Mouse (Mus musculus) stomach, postnatal 0 days (tissue): Measurements from ENCODE around the gene Fto. TPM values are rescaled to one million over a fixed set of nuclear protein-coding genes. Genes with fewer than 3 reads are reported as not detected.
A peak's percentile ranks its signal among the peaks of the same experiment; 100 is the strongest.

Experiments used
- ATAC-seq: fragments of 200-750 bp; cut with Nextera tagmentation; 2 replicates; pipeline ENCODE4 v1.8.0; 2017; ENCODE audit not compliant: low FRiP score, low TSS enrichment
- DNase-seq: peaks from one replicate; pipeline ENCODE4 v3.0.0-alpha.2; 2016; ENCODE audit warnings: low spot score
- H3K27ac ChIP-seq: fragments of 300-500 bp; sonication (generic); replicated peaks from 2 replicates; pipeline ENCODE4 v1.5.1; 2014; ENCODE audit warnings: mild to moderate bottlenecking, control low read depth
- H3K27me3 ChIP-seq: fragments of 300-500 bp; sonication (generic); 2 replicates; pipeline ENCODE4 v1.6.1; 2014; ENCODE audit warnings: low read length; ENCODE audit not compliant: control insufficient read depth, insufficient read depth
- H3K36me3 ChIP-seq: fragments of 300-500 bp; sonication (generic); 2 replicates; pipeline ENCODE4 v1.6.1; 2014; ENCODE audit warnings: low read length, mixed read lengths; ENCODE audit not compliant: control insufficient read depth, insufficient read depth
- H3K4me1 ChIP-seq: fragments of 300-500 bp; sonication (generic); replicated peaks from 2 replicates; pipeline ENCODE4 v1.6.1; 2014; ENCODE audit warnings: antibody characterized with exemption; ENCODE audit not compliant: control insufficient read depth, insufficient read depth
- H3K4me2 ChIP-seq: fragments of 300-500 bp; sonication (generic); replicated peaks from 2 replicates; pipeline ENCODE4 v1.6.1; 2014; ENCODE audit warnings: low read depth, mild to moderate bottlenecking, control low read depth, moderate library complexity
- H3K4me3 ChIP-seq: fragments of 300-500 bp; sonication (generic); 2 replicates; pipeline ENCODE4 v1.5.1; 2014; ENCODE audit warnings: low read depth, low read length, control low read depth
- H3K9ac ChIP-seq: fragments of 300-500 bp; sonication (generic); 2 replicates; pipeline ENCODE4 v1.6.1; 2014; ENCODE audit warnings: mild to moderate bottlenecking, low read length, control low read depth, mixed read lengths
- H3K9me3 ChIP-seq: fragments of 300-500 bp; sonication (generic); 2 replicates; pipeline ENCODE4 v1.6.1; 2016; ENCODE audit warnings: low read length; ENCODE audit not compliant: control insufficient read depth
- CTCF ChIP-seq: IDR thresholded peaks from 2 replicates; pipeline ENCODE4 v1.5.1; 2016; ENCODE audit warnings: antibody characterized with exemption, low read depth, mild to moderate bottlenecking, moderate library complexity
- EP300 ChIP-seq: optimal IDR thresholded peaks from 2 replicates; pipeline ENCODE3; 2016; ENCODE audit warnings: antibody characterized with exemption
- WGBS: fragments of 180-500 bp; shearing (Covaris S2); extraction: QIAGEN DNeasy Blood & Tissue Kit; methylation state at CpG from one replicate; pipeline ENCODE4 v1.1.7; 2014; 5-methylcytosine and 5-hydroxymethylcytosine counted together
- polyA plus RNA-seq: library from polyadenylated mRNA; unstranded; fragments of >200 nt; fragmentation: Nextera tagmentation; extraction: Ambion mirVana; gene quantifications from 2 replicates; pipeline ENCODE4 v1.2.1, GENCODE M21; 2015

The Fto gene
- polyA plus RNA-seq, 1 experiment from 2014 or later, result 25.7 TPM

DNA sequence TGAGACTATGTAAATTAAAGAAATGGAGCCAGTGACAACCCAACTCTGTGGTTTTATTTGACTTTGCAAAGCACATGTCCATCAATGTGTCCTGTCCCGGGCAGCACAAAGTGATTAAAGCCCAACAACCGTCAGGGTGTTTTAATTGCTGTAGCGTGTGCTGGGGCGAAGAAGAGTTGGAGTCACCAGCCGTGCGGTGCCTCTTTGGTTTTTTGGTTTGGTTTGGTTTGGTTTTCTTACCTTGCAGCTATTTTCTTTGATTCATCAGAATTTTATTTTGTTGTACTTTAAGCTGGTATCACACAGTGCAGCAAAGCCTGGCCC lies 263.6 kb downstream of the Fto start:
- Histone ChIP-seq H3K4me3 (no peak overlapping the region), H3K4me1 (no peaks in the 10 kb centered on the region; the same call in 1 of the 2 replicates), H3K27ac (no peak overlapping the region), H3K27me3 (no peaks in the 10 kb centered on the region), H3K9me3 (no peaks in the 10 kb centered on the region), H3K4me2 (no peak overlapping the region), H3K9ac (no peak overlapping the region), H3K36me3 (no peaks in the 10 kb centered on the region)
- WGBS, result 74% methylated on average over 6 of the region's 6 CpGs
- DNase-seq, result no peak
- no peak for ATAC-seq
- TF ChIP-seq EP300, result no peak
- TF ChIP-seq CTCF, result no peak

DNA sequence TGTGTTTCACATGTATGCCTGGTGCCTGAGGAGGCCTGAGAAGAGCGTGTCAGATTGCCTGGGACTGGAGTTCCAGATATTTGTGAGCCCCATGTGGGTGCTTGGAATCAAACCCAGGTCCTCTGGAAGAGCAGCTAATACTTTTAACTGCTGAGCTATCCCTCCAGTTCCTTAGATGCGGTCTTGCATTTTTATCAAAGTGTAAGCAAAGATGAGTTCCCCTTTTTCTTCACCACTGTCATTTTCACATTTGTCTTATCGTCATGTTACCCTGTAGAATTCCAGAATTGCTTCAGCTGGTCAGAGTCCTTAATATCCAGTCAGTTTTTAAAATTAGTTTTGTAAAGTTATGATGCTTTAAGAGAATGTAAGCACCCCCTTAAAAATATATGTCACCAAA lies 264.3 kb downstream of the Fto start:
- no peak overlapping the region for H3K4me2 ChIP-seq
- WGBS, result 91% methylated on average over 3 of the region's 3 CpGs
- DNase-seq, result no peak
- H3K9me3 ChIP-seq, result no peaks in the 10 kb centered on the region
- no peak for ATAC-seq
- no peaks in the 10 kb centered on the region for H3K36me3 ChIP-seq
- H3K4me3 ChIP-seq, result no peak overlapping the region
- no peaks in the 10 kb centered on the region for H3K4me1 ChIP-seq
- H3K27me3 ChIP-seq, result no peaks in the 10 kb centered on the region
- H3K9ac ChIP-seq, result no peak overlapping the region
- no peak overlapping the region for H3K27ac ChIP-seq
- TF ChIP-seq EP300 (no peak), CTCF (no peak)

DNA sequence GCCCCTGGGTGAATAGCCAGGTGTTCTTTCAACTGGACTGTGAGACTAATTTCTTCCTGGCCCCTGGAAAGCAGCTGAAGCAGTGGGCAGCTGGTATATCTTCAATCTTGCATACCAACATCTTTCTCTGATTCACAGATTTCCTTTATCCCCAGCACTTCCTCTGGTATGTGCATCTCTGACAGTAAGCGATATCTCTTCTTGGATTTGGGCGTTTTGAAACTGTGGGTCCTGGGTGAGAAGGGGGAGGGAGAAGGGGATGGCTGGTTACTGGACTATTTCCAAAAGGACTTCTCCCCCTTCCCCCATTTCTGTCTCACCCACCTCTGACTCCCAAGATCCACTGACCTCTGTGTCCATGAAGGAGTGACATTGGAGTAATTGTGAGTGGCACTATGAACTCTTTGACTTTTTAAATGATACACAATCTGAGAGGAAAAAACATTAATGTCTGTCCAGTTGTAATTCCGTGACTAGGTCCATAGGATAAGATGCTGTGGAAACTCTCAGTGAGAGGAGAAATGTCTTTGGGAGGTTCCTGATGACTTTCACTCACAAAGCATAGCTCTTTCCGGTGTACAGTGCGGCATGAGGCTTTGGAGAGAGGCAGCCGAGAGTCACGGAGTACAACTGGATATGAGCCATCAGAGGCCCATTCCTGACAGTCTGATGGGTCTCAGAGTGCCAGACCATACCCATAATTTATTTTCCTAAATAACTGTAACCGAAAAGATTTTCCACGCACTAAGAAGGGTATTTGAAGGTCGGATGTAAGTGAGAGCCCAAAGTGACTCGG lies 271.5 kb downstream of the Fto start:
- Histone ChIP-seq H3K27me3 (no peaks in the 10 kb centered on the region), H3K4me3 (no peak overlapping the region), H3K4me2 (no peak overlapping the region), H3K4me1 (no peaks in the 10 kb centered on the region), H3K9me3 (no peaks in the 10 kb centered on the region), H3K36me3 (no peaks in the 10 kb centered on the region), H3K9ac (no peak overlapping the region), H3K27ac (no peak overlapping the region)
- DNase-seq (no peak), ATAC-seq (no peak)
- 63% methylated on average over 11 of the region's 11 CpGs for WGBS
- no peak for TF ChIP-seq EP300
- TF ChIP-seq CTCF, result no peak

GRCm38 (mm10) chr8:91592436-91593105 lies 279.2 kb downstream of the Fto start:
- no peak overlapping the region for H3K27ac ChIP-seq
- peak overlapping the region; percentile 36 for H3K4me2 ChIP-seq
- no peaks in the 10 kb centered on the region for H3K9me3 ChIP-seq
- ATAC-seq (no peak), DNase-seq (no peak)
- WGBS, result 28% methylated on average over 10 of the region's 10 CpGs
- no peaks in the 10 kb centered on the region for H3K36me3 ChIP-seq
- TF ChIP-seq EP300 (no peak), CTCF (no peak)
- H3K9ac ChIP-seq, result no peak overlapping the region
- H3K27me3 ChIP-seq, result no peaks in the 10 kb centered on the region
- H3K4me3 ChIP-seq, result no peak overlapping the region
- 0 out of 2 replicates have a peak, but pooled peaks cover 5% of the 10 kb centered on the region for H3K4me1 ChIP-seq

DNA sequence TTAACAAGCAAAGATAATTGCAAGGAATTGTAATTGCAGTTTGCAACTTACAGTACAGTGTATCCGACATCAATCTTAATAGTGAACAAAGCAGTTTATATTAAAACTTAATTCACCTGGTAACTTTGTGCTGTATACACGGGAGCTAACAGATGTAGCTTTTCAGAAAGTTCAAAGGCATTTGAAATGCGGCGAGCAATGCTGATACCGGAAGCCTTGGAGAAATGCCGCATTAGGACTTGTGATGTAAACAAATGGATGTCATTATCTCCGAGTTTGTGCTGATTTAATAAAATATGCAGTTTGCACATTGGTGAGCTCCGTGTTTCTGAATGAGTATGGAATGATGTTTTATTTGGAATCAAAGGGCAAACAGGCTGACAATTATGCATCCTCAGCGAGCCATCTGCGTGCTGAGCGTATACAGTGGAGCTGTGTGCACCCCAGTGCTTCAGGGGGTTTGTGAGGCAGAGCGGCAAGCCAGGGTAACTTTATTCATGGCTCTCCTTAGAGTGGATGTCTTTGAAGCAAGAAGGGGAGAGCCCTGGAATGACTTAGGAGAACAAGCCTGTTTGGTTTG lies 280.0 kb downstream of the Fto start:
- DNase-seq (no peak), ATAC-seq (no peak)
- 23% methylated on average over 12 of the region's 12 CpGs for WGBS
- Histone ChIP-seq H3K4me3 (no peak overlapping the region), H3K9me3 (no peaks in the 10 kb centered on the region), H3K4me1 (0 out of 2 replicates have a peak, but pooled peaks cover 5% of the 10 kb centered on the region), H3K36me3 (no peaks in the 10 kb centered on the region), H3K9ac (no peak overlapping the region), H3K27me3 (no peaks in the 10 kb centered on the region), H3K4me2 (peak overlapping the region; percentile 20), H3K27ac (no peak overlapping the region; the same call in 1 of the 2 replicates)
- TF ChIP-seq CTCF (no peak), EP300 (no peak)

DNA sequence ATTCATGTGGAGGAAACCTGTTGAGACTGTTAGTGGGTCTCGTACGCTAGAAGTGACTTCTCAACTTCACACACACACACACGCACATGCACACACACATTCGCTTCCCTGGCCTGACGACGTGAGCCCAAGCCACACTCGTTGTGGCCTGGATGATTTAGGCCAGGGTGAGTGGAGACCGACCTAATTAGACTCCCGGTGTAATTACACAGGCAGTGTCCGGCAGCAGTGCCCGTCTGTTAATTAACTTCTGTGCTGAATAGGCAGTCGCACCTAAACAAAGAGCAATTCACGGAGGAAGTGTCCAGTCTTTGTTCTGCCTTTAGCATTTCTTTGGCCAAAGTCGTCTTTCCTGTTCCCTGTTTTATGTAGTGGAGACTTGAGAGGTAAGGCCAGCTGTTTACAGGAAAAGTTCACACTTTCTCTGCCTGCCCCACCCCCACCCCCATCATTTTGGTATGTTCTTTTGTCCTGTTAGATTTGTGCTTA lies 286.1 kb downstream of the Fto start:
- Histone ChIP-seq H3K9ac (no peak overlapping the region), H3K4me2 (no peak overlapping the region), H3K4me1 (no peaks in the 10 kb centered on the region), H3K27ac (no peak overlapping the region), H3K9me3 (no peaks in the 10 kb centered on the region), H3K27me3 (no peaks in the 10 kb centered on the region), H3K36me3 (no peaks in the 10 kb centered on the region), H3K4me3 (no peak overlapping the region)
- WGBS, result 73% methylated on average over 14 of the region's 14 CpGs
- no peak for DNase-seq
- TF ChIP-seq EP300 (no peak), CTCF (no peak)
- ATAC-seq, result no peak
